Mouse (Mus musculus): Measurements from ENCODE around the gene Atg4d. TPM values are rescaled to one million over a fixed set of nuclear protein-coding genes. Genes with fewer than 3 reads are reported as not detected.
A peak's percentile ranks its signal among the peaks of the same experiment; 100 is the strongest.
"Not testable (repeated sequence)": the region's sequence is repeated elsewhere in the genome, so short reads cannot be mapped to it uniquely, and the experiment has no call there.

The Atg4d gene
- polyA plus RNA-seq, 1 experiment from 2014 or later, result 45.2 TPM

GRCm38 (mm10) chr9:21312134-21312533 lies 47.0 kb downstream of the Atg4d start, which contains the start of gene Ap1m2:
Gene Ap1m2 (minus strand): TSS chr9:21312337.
- WGBS, result 9% methylated on average over 35 of the region's 35 CpGs
- Histone ChIP-seq H3K27me3 (ENCODE audit: poor library complexity, severe bottlenecking) (peaks cover 34% of the 10 kb centered on the region), H3K27ac (no peak within 1 kb of the TSS), H3K4me1 (peaks cover 8% of the 10 kb centered on the region; the same call in 1 of the 2 replicates), H3K9me3 (no peaks in the 10 kb centered on the region), H3K4me3 (peak within 1 kb of the TSS; percentile 24), H3K36me3 (replicated peaks) (no peaks in the 10 kb centered on the region)
- no peak for DNase-seq (ENCODE audit: extremely low spot score, low spot score)

DNA sequence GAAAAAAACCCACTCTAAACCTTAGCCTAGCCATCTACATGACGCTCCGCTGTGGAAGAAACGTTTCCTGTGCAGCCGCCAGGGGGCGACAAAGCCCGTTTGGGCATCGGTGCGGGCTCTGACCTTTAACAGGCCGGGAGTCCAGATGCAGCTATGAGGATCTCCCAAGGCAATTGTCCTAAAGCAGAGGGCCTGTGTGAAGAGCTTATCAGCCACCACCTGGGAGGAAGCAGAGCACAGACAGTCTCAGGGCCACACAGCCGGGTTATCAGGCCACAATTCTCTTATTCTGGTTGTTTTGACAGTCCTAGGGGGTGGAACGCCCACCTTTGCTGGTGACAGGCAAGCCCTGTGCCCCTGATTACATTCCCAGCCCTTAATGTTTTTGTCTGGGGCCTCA lies 48.3 kb downstream of the Atg4d start:
- no peak overlapping the region for H3K27ac ChIP-seq
- 7% methylated on average over 11 of the region's 11 CpGs for WGBS
- H3K9me3 ChIP-seq, result no peaks in the 10 kb centered on the region
- H3K27me3 ChIP-seq (ENCODE audit: poor library complexity, severe bottlenecking), result peaks cover 34% of the 10 kb centered on the region
- DNase-seq (ENCODE audit: extremely low spot score, low spot score), result peak; percentile 88
- H3K4me3 ChIP-seq, result no peak overlapping the region
- H3K36me3 ChIP-seq (replicated peaks), result no peaks in the 10 kb centered on the region
- H3K4me1 ChIP-seq, result peaks cover 8% of the 10 kb centered on the region; the same call in 1 of the 2 replicates

DNA sequence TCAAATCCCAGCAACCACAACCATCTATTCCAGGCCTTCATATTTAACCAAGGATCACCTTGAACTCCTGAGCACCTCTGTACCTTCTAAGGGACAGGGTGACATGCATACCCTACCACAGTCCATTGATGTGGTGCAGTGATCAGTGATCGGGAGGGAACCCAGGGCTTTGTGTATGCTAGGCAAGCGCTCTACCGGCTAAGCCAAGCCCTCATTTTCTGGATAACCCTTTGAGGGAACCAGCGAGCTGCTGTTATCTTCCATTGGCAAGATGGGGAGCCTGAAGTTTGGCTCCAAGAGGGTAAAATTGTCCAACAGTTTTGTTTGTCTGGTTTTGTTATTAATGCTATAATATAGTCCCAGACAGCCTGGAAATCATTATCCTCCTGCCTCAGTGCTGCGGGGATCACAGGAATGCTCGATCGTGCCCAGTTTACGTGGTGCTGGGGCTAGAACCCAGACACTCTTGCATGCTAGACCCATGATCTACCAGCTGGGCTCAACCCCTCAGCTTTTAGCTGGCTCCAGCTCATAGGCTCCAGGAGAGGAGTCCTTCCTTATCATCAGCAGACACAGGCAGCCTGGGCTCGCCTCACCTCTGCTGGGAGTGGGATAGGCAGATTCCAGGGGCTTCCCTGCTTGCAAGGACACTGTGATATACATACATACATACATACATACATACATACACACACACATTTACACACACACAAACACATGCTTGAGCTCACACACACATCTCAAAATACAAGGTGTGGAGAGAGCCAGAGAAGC lies 49.5 kb downstream of the Atg4d start:
- H3K9me3 ChIP-seq, result no peaks in the 10 kb centered on the region
- WGBS, result 88% methylated on average over 9 of the region's 9 CpGs
- H3K36me3 ChIP-seq (replicated peaks), result no peaks in the 10 kb centered on the region
- peaks cover 6% of the 10 kb centered on the region; the same call in 1 of the 2 replicates for H3K4me1 ChIP-seq
- no peak overlapping the region for H3K27ac ChIP-seq
- no peak for DNase-seq (ENCODE audit: extremely low spot score, low spot score)
- H3K27me3 ChIP-seq (ENCODE audit: poor library complexity, severe bottlenecking), result peaks cover 34% of the 10 kb centered on the region
- no peak overlapping the region for H3K4me3 ChIP-seq

DNA sequence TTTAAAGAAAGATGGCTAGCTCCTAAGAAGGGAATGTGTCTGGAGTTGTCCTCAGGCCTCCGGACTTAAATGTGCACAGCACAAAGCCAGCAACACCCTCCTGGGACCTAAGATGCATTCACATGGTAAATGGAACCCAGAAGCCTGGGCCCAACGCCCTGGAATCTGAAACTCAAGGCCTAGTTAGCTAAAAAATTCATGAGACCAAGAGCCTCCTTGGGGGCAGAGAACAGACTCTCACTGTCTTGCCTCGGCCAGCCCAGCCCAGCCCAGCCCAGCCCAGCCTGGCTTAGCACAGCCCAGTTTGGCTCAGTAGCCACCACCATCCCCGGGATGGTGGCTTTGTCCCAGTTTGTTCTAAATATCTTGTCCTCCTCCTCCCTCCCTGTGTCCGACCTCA lies 50.3 kb downstream of the Atg4d start:
- Histone ChIP-seq H3K4me1 (peaks cover 8% of the 10 kb centered on the region), H3K4me3 (no peak overlapping the region), H3K9me3 (no peaks in the 10 kb centered on the region), H3K27ac (no peak overlapping the region), H3K36me3 (replicated peaks) (no peaks in the 10 kb centered on the region), H3K27me3 (ENCODE audit: poor library complexity, severe bottlenecking) (peaks cover 29% of the 10 kb centered on the region)
- no peak for DNase-seq (ENCODE audit: extremely low spot score, low spot score)
- 68% methylated on average over 5 of the region's 5 CpGs for WGBS

GRCm38 (mm10) chr9:21316696-21317095 lies 51.6 kb downstream of the Atg4d start:
- DNase-seq (ENCODE audit: extremely low spot score, low spot score), result no peak
- H3K27ac ChIP-seq, result no peak overlapping the region
- no peaks in the 10 kb centered on the region for H3K9me3 ChIP-seq
- H3K27me3 ChIP-seq (ENCODE audit: poor library complexity, severe bottlenecking), result peaks cover 18% of the 10 kb centered on the region
- no peaks in the 10 kb centered on the region for H3K36me3 ChIP-seq (replicated peaks)
- 83% methylated on average over 7 of the region's 7 CpGs for WGBS
- H3K4me1 ChIP-seq, result peaks cover 19% of the 10 kb centered on the region
- no peak overlapping the region for H3K4me3 ChIP-seq

DNA sequence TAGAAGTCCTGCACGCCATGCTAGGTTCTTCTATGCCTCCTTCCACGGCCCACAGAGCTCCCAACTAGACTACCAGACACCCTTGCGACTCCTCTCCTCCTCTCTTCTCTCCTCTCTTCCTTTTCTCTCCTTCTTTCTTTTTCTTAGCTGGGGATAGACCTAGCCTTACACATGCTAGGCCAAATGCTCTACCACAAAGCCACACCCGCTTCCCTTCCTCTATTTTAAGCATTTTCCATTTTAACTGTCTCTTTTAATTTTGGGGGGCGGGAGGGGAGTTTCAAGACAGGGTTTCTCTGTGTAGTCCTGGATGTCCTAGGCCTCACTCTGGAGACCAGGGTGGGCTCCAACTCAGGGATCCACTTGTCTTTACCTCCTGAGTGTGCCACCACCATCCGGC lies 53.7 kb downstream of the Atg4d start:
- Histone ChIP-seq H3K4me3 (no peak overlapping the region), H3K27me3 (ENCODE audit: poor library complexity, severe bottlenecking) (no peaks in the 10 kb centered on the region), H3K36me3 (replicated peaks) (no peaks in the 10 kb centered on the region), H3K9me3 (no peaks in the 10 kb centered on the region), H3K4me1 (peaks cover 26% of the 10 kb centered on the region), H3K27ac (no peak overlapping the region)
- no peak for DNase-seq (ENCODE audit: extremely low spot score, low spot score)
- WGBS, result 91% methylated on average over 6 of the region's 6 CpGs

GRCm38 (mm10) chr9:21319503-21319902 lies 54.4 kb downstream of the Atg4d start:
- peaks cover 5% of the 10 kb centered on the region for H3K36me3 ChIP-seq (replicated peaks)
- H3K4me1 ChIP-seq, result peaks cover 26% of the 10 kb centered on the region
- WGBS, result 92% methylated on average over 4 of the region's 4 CpGs
- H3K4me3 ChIP-seq, result no peak overlapping the region
- no peaks in the 10 kb centered on the region for H3K27me3 ChIP-seq (ENCODE audit: poor library complexity, severe bottlenecking)
- no peak overlapping the region for H3K27ac ChIP-seq
- DNase-seq (ENCODE audit: extremely low spot score, low spot score), result no peak
- H3K9me3 ChIP-seq, result no peaks in the 10 kb centered on the region

DNA sequence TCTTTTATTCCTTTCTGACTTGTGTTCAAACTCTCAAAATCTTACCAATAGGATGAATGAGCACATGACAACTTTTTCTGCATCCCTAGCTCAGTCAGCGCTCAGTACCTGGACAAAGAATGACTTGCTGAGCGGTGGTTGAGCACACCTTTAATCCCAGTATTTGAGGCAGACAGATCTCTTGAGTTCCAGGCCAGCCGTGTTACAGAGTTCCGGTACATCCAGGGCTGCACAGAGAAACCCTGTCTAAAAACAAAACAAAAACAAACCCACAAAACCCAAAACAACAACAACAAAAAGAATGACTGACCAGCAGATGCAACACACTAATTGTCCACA lies 55.2 kb downstream of the Atg4d start:
- WGBS, result 26% methylated on average over 4 of the region's 4 CpGs
- H3K36me3 ChIP-seq (replicated peaks), result peaks cover 11% of the 10 kb centered on the region
- H3K27ac ChIP-seq, result peak overlapping the region; percentile 83
- H3K4me1 ChIP-seq, result peaks cover 26% of the 10 kb centered on the region
- H3K9me3 ChIP-seq, result no peaks in the 10 kb centered on the region
- DNase-seq (ENCODE audit: extremely low spot score, low spot score), result no peak
- H3K27me3 ChIP-seq (ENCODE audit: poor library complexity, severe bottlenecking), result no peaks in the 10 kb centered on the region
- H3K4me3 ChIP-seq, result peak overlapping the region; percentile 85

- H3K4me1 ChIP-seq, result peaks cover 26% of the 10 kb centered on the region
- WGBS, result under 1% methylated on average over 52 of the region's 52 CpGs
- H3K9me3 ChIP-seq, result no peaks in the 10 kb centered on the region
- DNase-seq (ENCODE audit: extremely low spot score, low spot score), result peak; percentile 85
- H3K36me3 ChIP-seq (replicated peaks), result peaks cover 14% of the 10 kb centered on the region
- H3K27me3 ChIP-seq (ENCODE audit: poor library complexity, severe bottlenecking), result no peaks in the 10 kb centered on the region
- peak within 1 kb of the TSS; percentile 83 for H3K27ac ChIP-seq
- H3K4me3 ChIP-seq, result peak within 1 kb of the TSS; percentile 85
Observed at GRCm38 (mm10) chr9:21320619-21321512, 55.8 kb downstream of the Atg4d start, which contains the start of gene Slc44a2. Gene Slc44a2 (plus strand): TSS chr9:21320698.

GRCm38 (mm10) chr9:21321513-21321835 lies 56.4 kb downstream of the Atg4d start:
- peak overlapping the region; percentile 85 for H3K4me3 ChIP-seq
- H3K9me3 ChIP-seq, result no peaks in the 10 kb centered on the region
- H3K36me3 ChIP-seq (replicated peaks), result peaks cover 18% of the 10 kb centered on the region
- H3K27ac ChIP-seq, result peak overlapping the region; percentile 83
- WGBS, result 17% methylated on average over 6 of the region's 6 CpGs
- H3K4me1 ChIP-seq, result peaks cover 26% of the 10 kb centered on the region
- H3K27me3 ChIP-seq (ENCODE audit: poor library complexity, severe bottlenecking), result no peaks in the 10 kb centered on the region
- DNase-seq (ENCODE audit: extremely low spot score, low spot score), result no peak

DNA sequence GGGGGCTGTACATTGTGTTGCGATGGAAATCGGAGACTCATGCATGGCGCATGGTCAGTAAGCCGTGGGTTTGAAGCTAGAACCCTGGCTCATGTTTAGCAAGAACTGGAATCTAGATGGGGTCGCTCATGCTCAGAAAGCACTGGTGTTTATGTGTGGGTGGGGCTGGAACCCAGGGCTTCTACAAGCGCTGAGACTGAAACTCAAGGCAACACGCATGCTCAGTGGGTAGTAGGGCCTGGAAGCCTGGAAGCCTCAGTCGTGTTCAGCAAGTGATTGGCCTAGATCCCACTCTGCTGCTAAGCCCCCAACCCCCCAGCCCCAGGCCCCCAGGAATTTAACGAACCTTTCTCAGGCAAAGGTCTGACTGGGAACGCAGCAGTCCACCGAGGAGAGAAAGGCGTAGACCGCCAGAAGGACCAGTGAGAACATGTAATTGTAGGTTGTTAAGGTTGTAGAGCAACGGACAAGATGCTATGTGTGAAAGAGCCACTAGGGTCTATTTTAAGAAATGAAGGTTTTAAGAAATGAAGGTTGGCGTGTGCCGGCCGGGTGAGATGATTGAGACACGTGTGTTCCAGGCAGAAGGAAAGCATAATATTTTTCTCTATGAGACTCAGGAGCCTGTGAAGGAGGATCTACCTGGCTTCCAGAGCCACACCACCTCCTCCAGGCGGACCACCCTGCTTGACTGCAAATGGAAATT lies 57.3 kb downstream of the Atg4d start:
- H3K4me1 ChIP-seq, result peaks cover 26% of the 10 kb centered on the region
- no peaks in the 10 kb centered on the region for H3K9me3 ChIP-seq
- no peak for DNase-seq (ENCODE audit: extremely low spot score, low spot score)
- H3K36me3 ChIP-seq (replicated peaks), result peaks cover 21% of the 10 kb centered on the region
- 0 out of 2 replicates have a peak overlapping the region, but pooled peaks have one; percentile 83 for H3K27ac ChIP-seq
- H3K27me3 ChIP-seq (ENCODE audit: poor library complexity, severe bottlenecking), result no peaks in the 10 kb centered on the region
- 87% methylated on average over 19 of the region's 19 CpGs for WGBS
- peak overlapping the region; percentile 85; the same call in 1 of the 2 replicates for H3K4me3 ChIP-seq

DNA sequence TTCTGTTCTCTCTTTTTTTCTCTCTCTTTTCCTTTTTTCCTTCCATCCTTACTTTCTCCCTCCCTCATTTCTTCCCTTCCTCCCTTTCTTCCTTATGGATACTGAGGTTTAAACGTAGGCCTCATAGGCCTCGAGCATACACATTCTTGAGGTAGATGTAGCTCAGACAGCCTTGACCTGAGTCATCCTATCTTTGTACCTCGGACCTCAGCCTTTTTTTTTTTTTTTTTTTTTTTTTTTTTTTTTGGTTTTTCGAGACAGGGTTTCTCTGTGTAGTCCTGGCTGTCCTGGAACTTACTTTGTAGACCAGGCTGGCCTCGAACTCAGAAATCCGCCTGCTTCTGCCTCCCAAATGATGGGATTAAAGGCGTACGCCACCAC lies 57.8 kb downstream of the Atg4d start:
- Histone ChIP-seq H3K4me1 (peaks cover 26% of the 10 kb centered on the region), H3K36me3 (replicated peaks) (peaks cover 21% of the 10 kb centered on the region)
- not testable (repeated sequence) for H3K27me3 ChIP-seq (ENCODE audit: poor library complexity, severe bottlenecking); H3K9me3 ChIP-seq; H3K27ac ChIP-seq; DNase-seq (ENCODE audit: extremely low spot score, low spot score); H3K4me3 ChIP-seq
- WGBS, result 87% methylated on average over 8 of the region's 8 CpGs
